ENCODE assay signal across 15 mouse cellular contexts in genomic region chr13:12369930-12370329, GRCm38 (mm10). TPM values are rescaled to one million over a fixed set of nuclear protein-coding genes. Genes with fewer than 3 reads are reported as not detected.
DNase-seq lines count a peak whose midpoint lies in the region; ATAC-seq and TF ChIP-seq lines count a peak whose summit lies in the region.
"Had no signal": no experiment of that assay in that cellular context is flagged by ENCODE, and none has a peak within 500 bp of the region (broad histone marks: within the 10 kb centered on the region; RNA-seq: fewer than 3 reads in every experiment).

No protein-coding gene starts in this region.

- H3K9me3 ChIP-seq in hindbrain, embryonic 15.5 days: no peaks in the 10 kb centered on the region
- H3K9me3 ChIP-seq in hindbrain, embryonic 10.5 days: no peaks in the 10 kb centered on the region
- no peaks in the 10 kb centered on the region for H3K9me3 ChIP-seq in forebrain, embryonic 14.5 days (replicated peaks; ENCODE audit: control insufficient read depth, low read length)

- no peak for DNase-seq in hindbrain, embryonic 10.5 days (ENCODE audit: low spot score)
- peak; percentile 6 for DNase-seq in brain, embryonic 14.5 days (ENCODE audit: low read depth)
- peak; percentile 77 for DNase-seq in heart, adult 8-10 months (ENCODE audit: low spot score)
- peak; percentile 55 to 59 for DNase-seq in heart, postnatal 14 days
- DNase-seq in forebrain, embryonic 14.5 days (ENCODE audit: low spot score): no peak
- no peak for DNase-seq in urinary bladder, postnatal 14 days (ENCODE audit: low spot score)
- DNase-seq in ovary, postnatal 14 days (ENCODE audit: low spot score): no peak
- DNase-seq: cerebellum, adult 18-20 months; embryo, embryonic 11 days; kidney, adult 11 months; liver, postnatal 0 days; right cerebral cortex, postnatal 14 days had no signal

- ATAC-seq in hindbrain, embryonic 15.5 days (ENCODE audit: low FRiP score, low read depth): 0 out of 2 replicates have a peak, but pooled peaks have one; percentile 15
- ATAC-seq in forebrain, embryonic 14.5 days: no peak
- ATAC-seq: liver, postnatal 0 days had no signal

- 83% methylated on average over 11 of the region's 11 CpGs for WGBS in hindbrain, embryonic 15.5 days
- WGBS in hindbrain, embryonic 10.5 days: 86% methylated on average over 11 of the region's 11 CpGs
- 89% methylated on average over 11 of the region's 11 CpGs for WGBS in forebrain, embryonic 14.5 days

- no peak overlapping the region for H3K4me2 ChIP-seq in hindbrain, embryonic 15.5 days
- H3K4me2 ChIP-seq in forebrain, embryonic 14.5 days (ENCODE audit: low read length): no peak overlapping the region

- H3K4me1 ChIP-seq in hindbrain, embryonic 15.5 days (replicated peaks): no peaks in the 10 kb centered on the region
- no peaks in the 10 kb centered on the region for H3K4me1 ChIP-seq in hindbrain, embryonic 10.5 days (replicated peaks)
- no peaks in the 10 kb centered on the region for H3K4me1 ChIP-seq in forebrain, embryonic 14.5 days (ENCODE audit: control insufficient read depth, insufficient read depth, low read length)

- no peaks in the 10 kb centered on the region for H3K36me3 ChIP-seq in hindbrain, embryonic 15.5 days
- no peaks in the 10 kb centered on the region for H3K36me3 ChIP-seq in hindbrain, embryonic 10.5 days
- no peaks in the 10 kb centered on the region for H3K36me3 ChIP-seq in forebrain, embryonic 14.5 days (ENCODE audit: control insufficient read depth, insufficient read depth, low read length)

- no peak for TF ChIP-seq CTCF in brain, embryonic 14.5 days (IDR thresholded peaks at IDR 0.05; ENCODE audit: borderline replicate concordance, extremely low read depth, insufficient read depth, insufficient read length)

- H3K27me3 ChIP-seq in hindbrain, embryonic 15.5 days: no peaks in the 10 kb centered on the region
- H3K27me3 ChIP-seq in hindbrain, embryonic 10.5 days (ENCODE audit: insufficient read depth, poor library complexity, severe bottlenecking): no peaks in the 10 kb centered on the region
- no peaks in the 10 kb centered on the region for H3K27me3 ChIP-seq in forebrain, embryonic 14.5 days (replicated peaks; ENCODE audit: control insufficient read depth, insufficient read depth, low read length)

- no peak overlapping the region for H3K4me3 ChIP-seq in hindbrain, embryonic 15.5 days
- H3K4me3 ChIP-seq in hindbrain, embryonic 10.5 days: no peak overlapping the region
- H3K4me3 ChIP-seq in forebrain, embryonic 14.5 days (ENCODE audit: low read depth, low read length): no peak overlapping the region
- H3K4me3 ChIP-seq: layer of hippocampus, adult 2 months had no signal

- H3K27ac ChIP-seq in hindbrain, embryonic 15.5 days (replicated peaks): no peak overlapping the region
- no peak overlapping the region for H3K27ac ChIP-seq in hindbrain, embryonic 10.5 days
- H3K27ac ChIP-seq in forebrain, embryonic 14.5 days (ENCODE audit: low read depth, low read length): no peak overlapping the region
- H3K27ac ChIP-seq: layer of hippocampus, adult 2 months had no signal

- intact Hi-C loops in heart, postnatal 14 days (cut with DNase I): loop anchor here (1.0 kb wide), 1 partner anchor 30 kb away; the partner anchor contains the start of gene Actn2

- H3K9ac ChIP-seq in hindbrain, embryonic 15.5 days: no peak overlapping the region
- no peak overlapping the region for H3K9ac ChIP-seq in forebrain, embryonic 14.5 days (ENCODE audit: low read length)
- H3K9ac ChIP-seq: liver, postnatal 0 days had no signal

- no peak for TF ChIP-seq POLR2A in brain, embryonic 14.5 days (IDR thresholded peaks at IDR 0.05; ENCODE audit: borderline replicate concordance, extremely low read depth, insufficient read depth, insufficient read length, poor library complexity, severe bottlenecking)

RNA-seq across cellular contexts. Expression of gene Heatr1, which starts 24.9 kb away (rescaled TPM):
- polyA plus RNA-seq in hindbrain, embryonic 15.5 days (2015; fragmentation: Nextera tagmentation; extraction: Ambion mirVana): 13.4 and 13.8 TPM in 2 replicates
- 27.8 and 35.3 TPM in 2 replicates for polyA plus RNA-seq in hindbrain, embryonic 10.5 days (2016; fragmentation: Nextera tagmentation; extraction: Ambion mirVana)
- polyA plus RNA-seq in brain, embryonic 14.5 days (2012; rRNA removed): 32.3 and 33.2 TPM in 2 replicates
- total RNA-seq in heart, adult 8-10 months (2022): 10 to 100 TPM; 13.0 to 18.1 (median 15.9) TPM
- 10 to 100 TPM; 13.8 to 14.7 TPM for total RNA-seq in heart, postnatal 14 days (2021)
- 18.2 and 20.8 TPM in 2 replicates for polyA plus RNA-seq in forebrain, embryonic 14.5 days (2014; fragmentation: Nextera tagmentation; extraction: Ambion mirVana)

RNA-seq across cellular contexts. Expression of gene Actn2, which starts 29.4 kb away (rescaled TPM):
- 3.4 and 3.8 TPM in 2 replicates for polyA plus RNA-seq in hindbrain, embryonic 15.5 days (2015; fragmentation: Nextera tagmentation; extraction: Ambion mirVana)
- polyA plus RNA-seq in hindbrain, embryonic 10.5 days (2016; fragmentation: Nextera tagmentation; extraction: Ambion mirVana): 0.93 and 1.9 TPM in 2 replicates
- polyA plus RNA-seq in brain, embryonic 14.5 days (2012; rRNA removed): 3.4 and 4.8 TPM in 2 replicates
- 1,000 to 10,000 TPM; 1,621 to 2,329 (median 1,848) TPM for total RNA-seq in heart, adult 8-10 months (2022)
- 1,000 to 10,000 TPM; 1,811 to 1,984 TPM for total RNA-seq in heart, postnatal 14 days (2021)
- polyA plus RNA-seq in forebrain, embryonic 14.5 days (2014; fragmentation: Nextera tagmentation; extraction: Ambion mirVana): 1.7 and 2.2 TPM in 2 replicates
- total RNA-seq: granulocyte monocyte progenitor cell, adult 5-6 weeks had no signal

Comparison
In these comparisons a context has a peak if more than half of its experiments do, and no peak if none do; other contexts are left out.
1. DNase-seq: peak in brain, embryonic 14.5 days (single experiment), heart, adult 8-10 months (single experiment) and heart, postnatal 14 days (2 of 2); none in hindbrain, embryonic 10.5 days (single experiment), forebrain, embryonic 14.5 days (single experiment), urinary bladder, postnatal 14 days (single experiment) and ovary, postnatal 14 days (single experiment).